Mouse (Mus musculus): ENCODE measurements around the gene Katnal1. TPM values are rescaled to one million over a fixed set of nuclear protein-coding genes. Genes with fewer than 3 reads are reported as not detected.

Katnal1 gene
- polyA plus RNA-seq, 1 experiment from 2014 or later, result 25.3 TPM

Other genes with a start within 250 kb of the Katnal1 start
- gene Gm42791, start 65.8 kb upstream of the Katnal1 start, polyA plus RNA-seq (2014; fragmentation: Nextera tagmentation; extraction: Ambion mirVana), result not detected in 2 replicates